Comparison of ENCODE assay signal across 25 mouse cellular contexts in genomic region chr13:58364353-58365175, GRCm38 (mm10). TPM values are rescaled to one million over a fixed set of nuclear protein-coding genes. Genes with fewer than 3 reads are reported as not detected.
DNase-seq lines count a peak whose midpoint lies in the region; ATAC-seq and TF ChIP-seq lines count a peak whose summit lies in the region.
"Had no signal": no experiment of that assay in that cellular context is flagged by ENCODE, and none has a peak within 500 bp of the region (broad histone marks: within the 10 kb centered on the region; RNA-seq: fewer than 3 reads in every experiment).

No protein-coding gene starts in this region.

- no peaks in the 10 kb centered on the region for H3K9me3 ChIP-seq in MEL (replicated peaks; ENCODE audit: insufficient read depth, low read length)
- H3K9me3 ChIP-seq in intestine, embryonic 15.5 days = no peaks in the 10 kb centered on the region
- H3K9me3 ChIP-seq in kidney, embryonic 16.5 days (ENCODE audit: low read length) = no peaks in the 10 kb centered on the region
- no peaks in the 10 kb centered on the region for H3K9me3 ChIP-seq in midbrain, embryonic 15.5 days
- H3K9me3 ChIP-seq: neural tube, embryonic 13.5 days had no signal

- peak; percentile 82 for ATAC-seq in intestine, embryonic 15.5 days
- ATAC-seq in kidney, embryonic 16.5 days (ENCODE audit: low FRiP score, low TSS enrichment) = peak; percentile 46; the same call in 1 of the 2 replicates
- ATAC-seq in megakaryocyte progenitor cell, adult 5-6 weeks (replicated peaks; ENCODE audit: poor library complexity) = peak; percentile 65
- ATAC-seq in midbrain, embryonic 15.5 days (replicated peaks) = no peak
- ATAC-seq: activated CD4-positive, CD25-positive, alpha-beta regulatory T cell, adult 4 months; forebrain, embryonic 16.5 days; hindbrain, postnatal 0 days; midbrain, embryonic 16.5 days had no signal

- DNase-seq in MEL (ENCODE audit: low read depth, low spot score) = peak; percentile 41
- DNase-seq in urinary bladder, adult 18-20 months (ENCODE audit: low spot score in 2 of 2) = no peak
- DNase-seq in lung, postnatal 25 days (ENCODE audit: low spot score) = no peak
- DNase-seq: adrenal gland, adult 8-10 months; cerebellum, adult 11-12 months; cerebellum, postnatal 10 days; gastrocnemius, postnatal 25 days; lung, adult 18-20 months; lung, postnatal 14 days; thymus, postnatal 14 days had no signal

- TF ChIP-seq POLR2A in MEL (IDR thresholded peaks at IDR 0.05; ENCODE audit: control insufficient read depth in 1 of 2, insufficient read depth in 1 of 2, low read depth in 1 of 2, low read length in 2 of 2, poor library complexity in 1 of 2) = no peak

- no peak for TF ChIP-seq RAD21 in MEL (IDR thresholded peaks at IDR 0.05; ENCODE audit: low read depth, low read length)

- TF ChIP-seq CTCF in MEL (IDR thresholded peaks at IDR 0.05 in 2 of 3, conservative IDR thresholded peaks at IDR 0.05 in 1 of 3; ENCODE audit: control insufficient read depth in 1 of 3, insufficient read depth in 1 of 3, low read depth in 2 of 3, low read length in 3 of 3, poor library complexity in 1 of 3, severe bottlenecking in 1 of 3) = no peak

- no peaks in the 10 kb centered on the region for H3K36me3 ChIP-seq in MEL (ENCODE audit: control insufficient read depth in 1 of 2, insufficient read depth in 2 of 2, low read length in 2 of 2)
- no peaks in the 10 kb centered on the region for H3K36me3 ChIP-seq in intestine, embryonic 15.5 days
- H3K36me3 ChIP-seq in kidney, embryonic 16.5 days (ENCODE audit: insufficient read depth, low read length) = no peaks in the 10 kb centered on the region
- H3K36me3 ChIP-seq in midbrain, embryonic 15.5 days (replicated peaks) = no peaks in the 10 kb centered on the region
- H3K36me3 ChIP-seq: forebrain, embryonic 10.5 days; neural tube, embryonic 13.5 days had no signal

- no peak overlapping the region for H3K27ac ChIP-seq in MEL (ENCODE audit: control insufficient read depth, low read depth, low read length)
- H3K27ac ChIP-seq in intestine, embryonic 15.5 days = peak overlapping the region; percentile 40; the same call in 1 of the 2 replicates
- H3K27ac ChIP-seq in kidney, embryonic 16.5 days (ENCODE audit: low read length) = no peak overlapping the region
- H3K27ac ChIP-seq in midbrain, embryonic 15.5 days = no peak overlapping the region
- H3K27ac ChIP-seq: forebrain, embryonic 10.5 days; hindbrain, postnatal 0 days; left cerebral cortex, adult 2 months; neural tube, embryonic 13.5 days had no signal

- H3K4me3 ChIP-seq in MEL (ENCODE audit: control insufficient read depth in 1 of 2, insufficient read depth in 1 of 2, low read depth in 2 of 2, low read length in 2 of 2) = 0 out of 4 replicates have a peak overlapping the region, but pooled peaks of 1 of the 2 experiments have one; percentile 3
- no peak overlapping the region for H3K4me3 ChIP-seq in intestine, embryonic 15.5 days (replicated peaks)
- no peak overlapping the region for H3K4me3 ChIP-seq in kidney, embryonic 16.5 days (ENCODE audit: low read length)
- H3K4me3 ChIP-seq in midbrain, embryonic 15.5 days = no peak overlapping the region
- H3K4me3 ChIP-seq: forebrain, embryonic 10.5 days; left cerebral cortex, adult 2 months; megakaryocyte, embryonic 14.5 days; myocyte; neural tube, embryonic 13.5 days had no signal

- peaks cover 10 to 13% of the 10 kb centered on the region in 2 experiments; a peak in 3 of 4 replicates for H3K4me1 ChIP-seq in MEL (ENCODE audit: control insufficient read depth in 1 of 2, insufficient read depth in 2 of 2, low read length in 2 of 2)
- H3K4me1 ChIP-seq in intestine, embryonic 15.5 days (replicated peaks) = no peaks in the 10 kb centered on the region
- H3K4me1 ChIP-seq in kidney, embryonic 16.5 days (ENCODE audit: insufficient read depth, low read length) = no peaks in the 10 kb centered on the region
- no peaks in the 10 kb centered on the region for H3K4me1 ChIP-seq in midbrain, embryonic 15.5 days
- H3K4me1 ChIP-seq: forebrain, embryonic 10.5 days; neural tube, embryonic 13.5 days had no signal

- H3K27me3 ChIP-seq in MEL (ENCODE audit: control insufficient read depth in 1 of 2, insufficient read depth in 2 of 2, low read length in 2 of 2) = no peaks in the 10 kb centered on the region
- no peaks in the 10 kb centered on the region for H3K27me3 ChIP-seq in intestine, embryonic 15.5 days (replicated peaks)
- H3K27me3 ChIP-seq in kidney, embryonic 16.5 days (ENCODE audit: insufficient read depth, low read length) = no peaks in the 10 kb centered on the region
- H3K27me3 ChIP-seq in midbrain, embryonic 15.5 days (replicated peaks) = no peaks in the 10 kb centered on the region
- H3K27me3 ChIP-seq: neural tube, embryonic 13.5 days had no signal

- H3K9ac ChIP-seq in MEL (ENCODE audit: control insufficient read depth, low read depth, low read length, poor library complexity, severe bottlenecking) = no peak overlapping the region
- H3K9ac ChIP-seq in intestine, embryonic 15.5 days = no peak overlapping the region
- H3K9ac ChIP-seq in kidney, embryonic 16.5 days (replicated peaks; ENCODE audit: low read length) = no peak overlapping the region
- no peak overlapping the region for H3K9ac ChIP-seq in midbrain, embryonic 15.5 days
- H3K9ac ChIP-seq: neural tube, embryonic 13.5 days had no signal

- TF ChIP-seq EP300 in MEL (IDR thresholded peaks at IDR 0.05; ENCODE audit: low read depth in 1 of 2, low read length in 2 of 2) = peak; percentile 55 to 67

- no peaks in the 10 kb centered on the region for H3K79me2 ChIP-seq in MEL (ENCODE audit: control insufficient read depth, insufficient read depth, low read length, poor library complexity)

- no peak overlapping the region for H3K4me2 ChIP-seq in intestine, embryonic 15.5 days (replicated peaks)
- H3K4me2 ChIP-seq in kidney, embryonic 16.5 days (replicated peaks; ENCODE audit: low read depth, low read length) = no peak overlapping the region
- H3K4me2 ChIP-seq in midbrain, embryonic 15.5 days = no peak overlapping the region
- H3K4me2 ChIP-seq: neural tube, embryonic 13.5 days had no signal

- WGBS in intestine, embryonic 15.5 days = 61% methylated on average over 8 of the region's 8 CpGs
- WGBS in kidney, embryonic 16.5 days = 66% methylated on average over 8 of the region's 8 CpGs
- WGBS in midbrain, embryonic 15.5 days = 81% methylated on average over 8 of the region's 8 CpGs

TF ChIP-seq in MEL, 35 proteins besides CTCF, POLR2A, EP300 and RAD21 (continues in another document):
- TF ChIP-seq SIN3A (IDR thresholded peaks at IDR 0.05; ENCODE audit: low read length) = peak; percentile 45
- no peak for TF ChIP-seq E2F4 (IDR thresholded peaks at IDR 0.05; ENCODE audit: borderline replicate concordance, low read depth, low read length)
- TF ChIP-seq ETS1 (IDR thresholded peaks at IDR 0.05; ENCODE audit: low read depth, low read length) = peak; percentile 46; the same call in 1 of the 2 replicates
- TF ChIP-seq BHLHE40 (IDR thresholded peaks at IDR 0.05; ENCODE audit: borderline replicate concordance, low read depth, low read length) = no peak
- TF ChIP-seq TAL1 (IDR thresholded peaks at IDR 0.05; ENCODE audit: low read length) = 0 out of 2 replicates have a peak, but pooled peaks have one; percentile 8
- peak; percentile 57 for TF ChIP-seq GATA1 (IDR thresholded peaks at IDR 0.05; ENCODE audit: low read depth, low read length)
- peak; percentile 57; the same call in 1 of the 2 replicates for TF ChIP-seq TCF12 (IDR thresholded peaks at IDR 0.05; ENCODE audit: low read depth, low read length)

RNA-seq across cellular contexts. Expression of gene Kif27, which starts 5.6 kb away (rescaled TPM):
- total RNA-seq in MEL (2012; rRNA removed) = 0.13 and 0.42 TPM in 2 replicates
- polyA plus RNA-seq in MEL (2012; ENCODE audit: insufficient read depth in 1 of 2, insufficient read length in 2 of 2, low read depth in 1 of 2, low replicate concordance in 2 of 2, missing spikeins in 1 of 2) = under 1 TPM in 1 of 2 experiments, not detected in 1; 0.13 TPM
- polyA plus RNA-seq in intestine, embryonic 15.5 days (2015; fragmentation: Nextera tagmentation; extraction: Ambion mirVana) = 0.40 and 0.69 TPM in 2 replicates
- 0.71 and 0.84 TPM in 2 replicates for polyA plus RNA-seq in kidney, embryonic 16.5 days (2015; fragmentation: Nextera tagmentation; extraction: Ambion mirVana)
- 0.20 TPM in 1 of 2 replicates, not detected in the other for total RNA-seq in megakaryocyte progenitor cell, adult 5-6 weeks (2015)
- total RNA-seq in megakaryocyte progenitor cell, adult 5-6 weeks (2017) = not detected in 2 replicates
- 1.8 and 1.9 TPM in 2 replicates for polyA plus RNA-seq in midbrain, embryonic 15.5 days (2015; fragmentation: Nextera tagmentation; extraction: Ambion mirVana)
- total RNA-seq: hematopoietic stem cell, adult 5-6 weeks had no signal
- polyA plus RNA-seq: activated CD4-positive, CD25-positive, alpha-beta regulatory T cell, adult 4 months; liver, adult 2 months had no signal

RNA-seq across cellular contexts. Expression of gene 2210016F16Rik, which starts 20.5 kb away (rescaled TPM):
- total RNA-seq in MEL (2012; rRNA removed) = 0.08 and 0.10 TPM in 2 replicates
- polyA plus RNA-seq in MEL (2012; ENCODE audit: insufficient read depth in 1 of 2, insufficient read length in 2 of 2, low read depth in 1 of 2, low replicate concordance in 2 of 2, missing spikeins in 1 of 2) = under 1 TPM in 1 of 2 experiments, not detected in 1; 0.22 TPM
- polyA plus RNA-seq in intestine, embryonic 15.5 days (2015; fragmentation: Nextera tagmentation; extraction: Ambion mirVana) = 42.1 and 44.1 TPM in 2 replicates
- polyA plus RNA-seq in kidney, embryonic 16.5 days (2015; fragmentation: Nextera tagmentation; extraction: Ambion mirVana) = 29.3 and 31.0 TPM in 2 replicates
- total RNA-seq in megakaryocyte progenitor cell, adult 5-6 weeks (2015) = 17.3 and 20.6 TPM in 2 replicates
- total RNA-seq in megakaryocyte progenitor cell, adult 5-6 weeks (2017) = 11.4 and 11.8 TPM in 2 replicates
- 20.6 and 22.6 TPM in 2 replicates for polyA plus RNA-seq in midbrain, embryonic 15.5 days (2015; fragmentation: Nextera tagmentation; extraction: Ambion mirVana)

RNA-seq across cellular contexts. Expression of gene Rmi1, which starts 37.5 kb away (rescaled TPM):
- 13.9 and 15.5 TPM in 2 replicates for total RNA-seq in MEL (2012; rRNA removed)
- 10 to 100 TPM in 1 of 2 experiments, not detected in 1; 21.4 TPM for polyA plus RNA-seq in MEL (2012; ENCODE audit: insufficient read depth in 1 of 2, insufficient read length in 2 of 2, low read depth in 1 of 2, low replicate concordance in 2 of 2, missing spikeins in 1 of 2)
- 21.5 and 25.7 TPM in 2 replicates for polyA plus RNA-seq in intestine, embryonic 15.5 days (2015; fragmentation: Nextera tagmentation; extraction: Ambion mirVana)
- polyA plus RNA-seq in kidney, embryonic 16.5 days (2015; fragmentation: Nextera tagmentation; extraction: Ambion mirVana) = 23.2 and 25.7 TPM in 2 replicates
- 38.1 and 39.8 TPM in 2 replicates for total RNA-seq in megakaryocyte progenitor cell, adult 5-6 weeks (2015)
- total RNA-seq in megakaryocyte progenitor cell, adult 5-6 weeks (2017) = 17.7 and 27.0 TPM in 2 replicates
- polyA plus RNA-seq in midbrain, embryonic 15.5 days (2015; fragmentation: Nextera tagmentation; extraction: Ambion mirVana) = 20.8 and 22.2 TPM in 2 replicates

RNA-seq across cellular contexts. Expression of gene Hnrnpk, which starts 38.6 kb away (rescaled TPM):
- 542 and 594 TPM in 2 replicates for total RNA-seq in MEL (2012; rRNA removed)
- polyA plus RNA-seq in MEL (2012; ENCODE audit: insufficient read depth in 1 of 2, insufficient read length in 2 of 2, low read depth in 1 of 2, low replicate concordance in 2 of 2, missing spikeins in 1 of 2) = 1,000 to 10,000 TPM; 1,502 to 1,739 TPM
- 1,180 and 1,388 TPM in 2 replicates for polyA plus RNA-seq in intestine, embryonic 15.5 days (2015; fragmentation: Nextera tagmentation; extraction: Ambion mirVana)
- 1,654 and 1,686 TPM in 2 replicates for polyA plus RNA-seq in kidney, embryonic 16.5 days (2015; fragmentation: Nextera tagmentation; extraction: Ambion mirVana)
- 807 and 878 TPM in 2 replicates for total RNA-seq in megakaryocyte progenitor cell, adult 5-6 weeks (2015)
- 1,846 and 2,313 TPM in 2 replicates for total RNA-seq in megakaryocyte progenitor cell, adult 5-6 weeks (2017)
- 1,347 and 1,359 TPM in 2 replicates for polyA plus RNA-seq in midbrain, embryonic 15.5 days (2015; fragmentation: Nextera tagmentation; extraction: Ambion mirVana)

Comparison
In these comparisons a context has a peak if more than half of its experiments do, and no peak if none do; other contexts are left out.
1. RNA of gene 2210016F16Rik, which starts 20.5 kb away (polyA plus RNA-seq): 42.1 to 44.1 TPM in intestine, embryonic 15.5 days, 29.3 to 31.0 TPM in kidney, embryonic 16.5 days and 20.6 to 22.6 TPM in midbrain, embryonic 15.5 days; 0.22 TPM in MEL; every median in the first group is over 10 times any median in the second.